Comparison of ENCODE assay signal across 9 mouse cellular contexts in genomic region chr19:55740753-55741438, GRCm38 (mm10). TPM values are rescaled to one million over a fixed set of nuclear protein-coding genes. Genes with fewer than 3 reads are reported as not detected.
DNase-seq lines count a peak whose midpoint lies in the region; ATAC-seq lines count a peak whose summit lies in the region.
"Had no signal": no experiment of that assay in that cellular context is flagged by ENCODE, and none has a peak within 500 bp of the region (broad histone marks: within the 10 kb centered on the region; RNA-seq: fewer than 3 reads in every experiment).

No protein-coding gene starts in this region.

- peak overlapping the region; percentile 52 for H3K27ac ChIP-seq in embryonic facial prominence, embryonic 11.5 days (replicated peaks; ENCODE audit: low read depth, low read length)
- H3K27ac ChIP-seq in hindbrain, embryonic 16.5 days (ENCODE audit: low read depth, low read length) = peak overlapping the region; percentile 75
- H3K27ac ChIP-seq in midbrain, embryonic 11.5 days (ENCODE audit: low read depth, low read length) = peak overlapping the region; percentile 20

- H3K36me3 ChIP-seq in embryonic facial prominence, embryonic 11.5 days (replicated peaks; ENCODE audit: control insufficient read depth, insufficient read depth, low read depth, low read length) = no peaks in the 10 kb centered on the region
- H3K36me3 ChIP-seq in hindbrain, embryonic 16.5 days (ENCODE audit: control insufficient read depth, insufficient read depth, low read length) = no peaks in the 10 kb centered on the region
- no peaks in the 10 kb centered on the region for H3K36me3 ChIP-seq in midbrain, embryonic 11.5 days (ENCODE audit: control insufficient read depth, insufficient read depth, low read length)

- no peaks in the 10 kb centered on the region; the same call in 1 of the 2 replicates for H3K4me1 ChIP-seq in embryonic facial prominence, embryonic 11.5 days (ENCODE audit: control insufficient read depth, insufficient read depth, low read length)
- peaks cover 12% of the 10 kb centered on the region for H3K4me1 ChIP-seq in hindbrain, embryonic 16.5 days (ENCODE audit: control insufficient read depth, insufficient read depth, low read depth, low read length)
- H3K4me1 ChIP-seq in midbrain, embryonic 11.5 days (ENCODE audit: control insufficient read depth, insufficient read depth, low read length) = peaks cover 14% of the 10 kb centered on the region

- peak overlapping the region; percentile 79 for H3K4me3 ChIP-seq in embryonic facial prominence, embryonic 11.5 days (ENCODE audit: low read depth, low read length)
- peak overlapping the region; percentile 52 for H3K4me3 ChIP-seq in hindbrain, embryonic 16.5 days (ENCODE audit: low read length)
- H3K4me3 ChIP-seq in midbrain, embryonic 11.5 days (ENCODE audit: low read depth, low read length) = peak overlapping the region; percentile 97

- no peaks in the 10 kb centered on the region for H3K27me3 ChIP-seq in embryonic facial prominence, embryonic 11.5 days (ENCODE audit: control insufficient read depth, insufficient read depth, low read length)
- H3K27me3 ChIP-seq in hindbrain, embryonic 16.5 days (replicated peaks; ENCODE audit: control insufficient read depth, insufficient read depth, low read length) = peaks cover 5% of the 10 kb centered on the region
- H3K27me3 ChIP-seq in midbrain, embryonic 11.5 days (ENCODE audit: control insufficient read depth, insufficient read depth, low read length) = no peaks in the 10 kb centered on the region

- peak; percentile 95 for DNase-seq in heart, adult 11 months
- no peak for DNase-seq in heart, postnatal 14 days
- no peak for DNase-seq in embryonic facial prominence, embryonic 11.5 days (ENCODE audit: low spot score)
- DNase-seq in midbrain, embryonic 11.5 days (ENCODE audit: low spot score, missing footprints) = no peak
- no peak for DNase-seq in left cerebral cortex, postnatal 10 days (ENCODE audit: extremely low spot score in 1 of 2, low spot score in 2 of 2)
- no peak for DNase-seq in left cerebral cortex, postnatal 4 days

- no peaks in the 10 kb centered on the region for H3K9me3 ChIP-seq in embryonic facial prominence, embryonic 11.5 days (replicated peaks; ENCODE audit: control insufficient read depth, low read length)
- H3K9me3 ChIP-seq in hindbrain, embryonic 16.5 days (ENCODE audit: control insufficient read depth, low read length) = no peaks in the 10 kb centered on the region
- H3K9me3 ChIP-seq in midbrain, embryonic 11.5 days (ENCODE audit: control insufficient read depth, low read length) = no peaks in the 10 kb centered on the region

- H3K4me2 ChIP-seq in embryonic facial prominence, embryonic 11.5 days (ENCODE audit: low read depth, low read length) = peak overlapping the region; percentile 54
- H3K4me2 ChIP-seq in hindbrain, embryonic 16.5 days (ENCODE audit: low read length) = peak overlapping the region; percentile 63
- H3K4me2 ChIP-seq in midbrain, embryonic 11.5 days = peak overlapping the region; percentile 36

- peak overlapping the region; percentile 46 for H3K9ac ChIP-seq in embryonic facial prominence, embryonic 11.5 days (replicated peaks; ENCODE audit: low read length)
- H3K9ac ChIP-seq in hindbrain, embryonic 16.5 days (ENCODE audit: low read depth, low read length) = peak overlapping the region; percentile 62; the same call in 1 of the 2 replicates
- H3K9ac ChIP-seq in midbrain, embryonic 11.5 days (ENCODE audit: low read length) = peak overlapping the region; percentile 67

- WGBS in embryonic facial prominence, embryonic 11.5 days = 14% methylated on average over 10 of the region's 10 CpGs
- WGBS in hindbrain, embryonic 16.5 days = 15% methylated on average over 10 of the region's 10 CpGs
- 11% methylated on average over 10 of the region's 10 CpGs for WGBS in midbrain, embryonic 11.5 days

- no peak for ATAC-seq in embryonic facial prominence, embryonic 11.5 days (replicated peaks; ENCODE audit: insufficient number of reproducible peaks, low FRiP score, low TSS enrichment, low read depth)
- ATAC-seq in hindbrain, embryonic 16.5 days = no peak
- ATAC-seq in midbrain, embryonic 11.5 days (ENCODE audit: low FRiP score) = no peak
- ATAC-seq in cerebellum, adult (ENCODE audit: insufficient number of reproducible peaks, low FRiP score, low TSS enrichment) = no peak

- intact Hi-C loops in heart, postnatal 14 days (cut with DNase I) = loop anchor here (5.0 to 10.0 kb wide), 4 partner anchors 99 to 394 kb away; no protein-coding TSS in a partner anchor
- intact Hi-C loops in left cerebral cortex, postnatal 10 days (cut with DNase I) = loop anchor here (5.0 to 10.0 kb wide), 5 partner anchors 136 to 396 kb away; no protein-coding TSS in a partner anchor
- intact Hi-C loops in left cerebral cortex, postnatal 4 days (cut with DNase I) = loop anchor here (5.0 kb wide), 1 partner anchor 156 kb away; no protein-coding TSS in a partner anchor

RNA-seq across cellular contexts. Expression of gene Tcf7l2, which starts 0.7 kb away (rescaled TPM):
- total RNA-seq in heart, postnatal 14 days (2021) = 10 to 100 TPM; 15.7 to 22.7 TPM
- 107 and 111 TPM in 2 replicates for polyA plus RNA-seq in embryonic facial prominence, embryonic 11.5 days (2014; fragmentation: Nextera tagmentation; extraction: Ambion mirVana)
- polyA plus RNA-seq in hindbrain, embryonic 16.5 days (2015; fragmentation: Nextera tagmentation; extraction: Ambion mirVana) = 27.0 and 38.2 TPM in 2 replicates
- 379 and 401 TPM in 2 replicates for polyA plus RNA-seq in midbrain, embryonic 11.5 days (2014; fragmentation: Nextera tagmentation; extraction: Ambion mirVana)
- 10 to 100 TPM in 1 of 2 experiments, 1 to 10 TPM in 1; 8.2 to 11.4 TPM for total RNA-seq in left cerebral cortex, postnatal 10 days (2021)
- total RNA-seq in left cerebral cortex, postnatal 4 days (2021) = 10 to 100 TPM in 1 of 2 experiments, 1 to 10 TPM in 1; 9.6 to 11.9 TPM
- total RNA-seq: CH12.LX had no signal

Comparison
In these comparisons a context has a peak if more than half of its experiments do, and no peak if none do; other contexts are left out.
1. H3K27ac ChIP-seq: peak in every context shown above with its lines; median percentile 75 in hindbrain, embryonic 16.5 days; 52 in embryonic facial prominence, embryonic 11.5 days; 20 in midbrain, embryonic 11.5 days.